Mouse (Mus musculus) cerebellum, postnatal 36 days (tissue): Measurements from ENCODE around the gene 4930432M17Rik.

Source experiments
- DNase-seq, 2 experiments: peaks; one replicate each; pipeline ENCODE4 v3.0.0; 2021 to 2022; ENCODE audit warnings: mixed read lengths in 2 of 2

Gene 4930432M17Rik

DNA sequence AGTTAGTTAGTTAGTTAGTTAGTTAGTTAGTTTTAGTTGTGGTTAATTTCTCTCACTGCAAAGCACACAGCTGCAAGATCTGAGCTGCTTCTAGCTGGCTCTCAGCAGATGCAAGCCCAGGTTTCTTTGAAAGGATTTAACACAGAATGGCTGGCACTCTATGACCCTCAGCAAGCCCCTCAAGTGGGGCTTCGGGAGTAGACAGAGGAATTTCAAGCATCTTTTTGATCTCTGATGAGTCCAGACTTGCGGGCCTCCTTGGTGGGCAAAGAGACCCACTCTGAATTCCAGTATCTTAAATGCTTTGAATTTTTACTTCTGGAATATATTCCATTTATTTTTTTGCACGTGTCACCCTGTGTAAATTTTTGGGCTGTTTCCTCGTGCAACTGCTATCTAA, 8.4 kb downstream of the 4930432M17Rik start:
- no peak for DNase-seq

DNA sequence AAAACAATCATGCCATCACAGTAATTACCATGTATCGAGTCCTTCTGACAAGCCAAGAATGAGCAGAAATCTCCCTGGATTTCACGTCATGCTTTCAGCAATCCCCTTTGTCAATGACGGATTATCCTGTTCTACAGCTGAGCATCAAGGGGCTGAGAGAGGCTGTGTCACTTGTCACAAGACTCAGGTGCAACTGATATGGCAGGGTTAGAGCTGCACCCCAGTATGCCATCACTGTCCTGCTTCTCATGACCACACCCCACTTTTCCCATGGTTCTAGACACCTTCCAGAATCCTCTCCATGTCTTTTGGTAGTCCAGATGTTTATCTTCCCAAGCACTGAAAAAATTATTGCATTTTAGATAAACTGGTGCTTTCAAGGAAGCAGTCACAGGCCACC, 8.9 kb downstream of the 4930432M17Rik start:
- no peak for DNase-seq

DNA sequence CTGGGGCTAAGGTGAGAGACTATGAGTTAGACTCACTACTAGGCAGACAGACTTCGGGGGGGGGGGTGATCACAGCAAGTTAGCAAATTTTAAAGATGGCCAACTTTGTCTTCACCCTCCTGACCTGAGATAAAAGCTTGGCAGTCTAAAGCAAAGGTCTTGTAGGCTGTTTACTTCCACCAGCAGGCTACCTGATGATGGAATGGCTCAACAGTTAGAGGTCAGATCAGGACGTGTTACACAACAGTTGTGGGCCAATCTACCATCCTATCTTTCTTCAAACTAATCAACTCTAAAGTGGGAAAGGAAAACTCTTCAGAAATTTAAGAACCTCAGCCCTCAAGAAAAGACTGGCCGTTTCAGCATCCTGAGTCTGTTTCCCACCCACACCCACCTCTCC, 9.6 kb downstream of the 4930432M17Rik start:
- no peak for DNase-seq

DNA sequence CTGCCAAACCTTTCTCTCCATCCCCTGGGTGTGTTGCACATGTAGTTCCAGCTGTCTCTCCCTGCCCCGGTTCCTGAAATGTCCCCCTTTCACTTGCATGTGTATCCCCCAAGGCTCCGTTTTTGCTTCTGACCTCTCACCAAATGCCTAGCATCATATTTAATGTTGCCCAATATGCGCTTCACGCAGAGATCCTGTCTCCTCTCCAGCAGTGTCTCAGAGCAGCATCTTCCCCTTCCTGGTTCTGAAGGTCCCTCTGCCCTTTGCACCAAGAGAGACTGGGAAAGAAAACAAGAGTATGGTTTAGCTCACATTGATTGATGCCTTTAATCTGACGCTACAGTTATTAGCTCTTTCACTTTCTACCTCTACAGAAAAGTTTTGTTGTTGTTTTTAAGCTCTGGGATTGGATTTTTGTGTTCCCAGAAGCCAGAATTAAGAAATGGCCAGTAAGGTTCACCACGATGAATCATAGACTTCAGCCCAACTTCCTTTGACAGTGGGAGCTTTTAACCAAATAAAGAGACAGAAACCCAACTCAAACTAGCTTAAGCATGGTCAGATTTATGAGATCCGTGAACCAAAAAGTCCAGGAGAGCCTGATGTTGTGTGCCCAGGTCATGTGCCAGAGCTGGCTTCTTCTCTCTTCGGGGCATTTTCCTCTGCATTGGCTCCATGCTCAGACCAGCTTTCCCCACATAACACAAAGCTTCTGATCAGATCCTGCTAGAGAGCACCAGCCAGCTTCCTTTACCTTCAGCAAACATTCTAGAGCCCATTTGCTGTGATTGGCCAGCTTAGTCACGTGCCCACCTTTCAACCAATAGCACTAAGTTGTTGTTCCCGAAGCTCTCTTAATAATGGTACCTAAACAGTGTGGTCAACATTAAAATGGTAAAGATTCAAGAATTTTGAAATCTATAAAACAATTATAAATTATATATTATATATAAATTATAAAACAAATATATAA, 12.2 kb downstream of the 4930432M17Rik start:
- DNase-seq, result no peak

DNA sequence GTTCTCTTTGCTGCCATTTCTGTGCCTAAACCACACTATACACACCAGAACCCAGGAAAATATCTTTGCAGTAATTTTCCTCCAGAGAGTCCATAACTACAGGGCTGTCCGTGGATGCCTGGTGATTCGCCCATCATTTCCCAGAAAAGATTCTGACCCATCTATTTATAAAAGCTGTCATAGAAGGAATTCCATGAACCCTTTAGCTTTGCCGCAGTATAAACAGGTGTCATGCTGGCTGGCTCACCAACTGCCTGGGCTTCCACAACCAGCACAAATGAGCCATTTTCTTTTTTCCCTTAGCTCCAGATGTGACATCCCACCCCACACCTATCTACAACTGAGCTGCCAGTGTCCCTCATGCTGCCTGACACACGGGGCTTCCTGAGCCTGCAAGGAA, 14.0 kb downstream of the 4930432M17Rik start:
- DNase-seq, result no peak

DNA sequence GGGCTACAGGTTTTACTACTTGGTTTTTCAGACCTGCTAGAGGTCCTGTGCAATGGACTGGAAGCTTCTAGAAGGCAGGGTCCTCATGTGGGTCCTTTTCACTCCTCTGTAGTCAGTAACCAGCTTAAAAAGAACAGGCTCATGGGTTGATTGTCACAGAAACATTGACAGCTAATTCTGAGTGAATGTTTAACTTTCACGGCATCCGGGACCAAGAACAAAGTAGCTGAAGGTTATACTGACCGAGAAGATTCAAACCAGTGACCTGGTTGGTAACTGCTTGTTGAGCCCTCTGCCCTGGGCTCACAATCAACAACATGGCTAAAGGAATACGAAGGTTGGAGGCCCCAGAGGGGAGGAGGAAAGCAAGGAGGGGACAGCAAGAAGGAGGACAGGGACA, 14.4 kb downstream of the 4930432M17Rik start:
- DNase-seq, result no peak

DNA sequence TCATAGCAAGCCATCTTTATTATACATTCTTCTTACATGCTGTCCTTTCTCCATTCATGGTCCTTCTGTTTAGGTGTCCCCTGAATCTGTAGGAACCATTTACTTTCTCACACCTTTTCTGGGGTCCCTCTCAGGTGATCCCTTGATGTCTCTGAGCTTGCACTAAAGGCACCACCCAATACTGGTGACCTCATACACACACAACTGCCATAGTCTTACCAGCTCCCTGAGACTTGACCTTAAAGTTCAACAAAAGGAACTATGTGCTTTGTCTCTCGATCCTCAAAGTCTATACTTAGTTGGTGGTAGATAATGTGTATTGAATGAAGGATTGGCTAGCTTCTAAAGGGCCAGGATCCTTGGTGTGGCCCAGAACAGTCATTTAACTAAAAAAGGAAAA, 15.4 kb downstream of the 4930432M17Rik start:
- DNase-seq, result no peak

DNA sequence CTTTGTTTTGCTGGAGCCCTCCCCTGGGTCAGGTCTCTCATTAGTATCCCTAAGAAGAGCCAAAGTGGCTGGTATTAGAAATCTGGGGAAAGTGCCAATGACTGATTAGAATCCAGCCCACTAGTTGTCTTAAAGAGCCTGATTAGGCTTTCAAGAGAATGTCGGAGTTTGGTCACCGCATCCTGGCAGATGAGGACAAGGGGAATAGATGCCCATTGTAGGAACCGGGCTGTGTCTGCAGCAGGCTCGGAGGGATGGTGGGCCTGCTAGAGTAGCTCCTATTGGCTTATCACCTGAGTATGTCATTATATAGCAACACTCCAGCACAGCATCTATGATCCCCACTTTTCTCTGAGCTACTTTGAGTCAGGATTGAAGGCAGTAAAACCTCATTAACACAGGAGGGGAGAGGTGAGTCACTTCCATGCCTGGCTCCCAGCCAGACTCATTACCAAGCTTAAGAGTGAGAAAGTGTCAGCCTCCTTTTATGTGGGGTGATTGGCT, 15.9 kb downstream of the 4930432M17Rik start:
- DNase-seq, result peak in 1 of 2 experiments; percentile 15

DNA sequence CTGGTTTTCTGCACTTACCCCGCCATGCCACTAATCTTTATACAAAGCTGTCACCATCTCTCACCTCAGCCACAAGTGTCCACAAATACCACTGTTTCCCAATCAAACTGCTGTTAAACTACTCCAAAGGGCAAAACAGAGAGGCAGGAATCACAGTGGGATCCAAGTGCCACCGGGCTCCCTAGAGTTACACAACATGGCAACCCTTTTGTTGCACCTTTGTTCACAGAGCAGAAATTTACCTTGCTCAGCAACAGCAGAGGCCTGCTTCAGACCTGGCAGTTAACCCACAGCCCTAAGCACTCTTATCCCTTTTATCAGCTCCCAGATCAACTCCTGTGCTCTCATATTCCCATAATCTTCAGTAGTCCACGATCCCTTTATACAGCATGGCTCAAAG, 17.2 kb downstream of the 4930432M17Rik start:
- DNase-seq, result no peak

DNA sequence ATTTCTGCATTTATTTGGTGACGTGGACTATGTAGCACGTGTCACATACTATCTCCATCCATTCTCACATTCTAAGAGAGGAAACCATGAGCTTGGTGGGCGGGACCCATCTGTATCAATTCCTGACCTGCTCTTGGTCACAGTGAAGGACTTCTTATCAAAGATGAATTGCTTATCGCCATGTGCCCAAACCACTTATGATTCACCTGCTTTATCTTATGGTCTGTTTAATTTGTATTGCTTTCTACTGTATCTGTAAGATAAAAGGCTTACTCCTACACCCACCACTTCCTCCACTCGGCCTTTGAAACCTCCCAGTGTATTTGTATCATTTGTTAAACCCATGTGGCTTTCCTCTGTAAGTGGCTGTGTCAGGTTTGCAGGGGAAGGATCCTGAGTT, 18.5 kb downstream of the 4930432M17Rik start:
- no peak for DNase-seq

DNA sequence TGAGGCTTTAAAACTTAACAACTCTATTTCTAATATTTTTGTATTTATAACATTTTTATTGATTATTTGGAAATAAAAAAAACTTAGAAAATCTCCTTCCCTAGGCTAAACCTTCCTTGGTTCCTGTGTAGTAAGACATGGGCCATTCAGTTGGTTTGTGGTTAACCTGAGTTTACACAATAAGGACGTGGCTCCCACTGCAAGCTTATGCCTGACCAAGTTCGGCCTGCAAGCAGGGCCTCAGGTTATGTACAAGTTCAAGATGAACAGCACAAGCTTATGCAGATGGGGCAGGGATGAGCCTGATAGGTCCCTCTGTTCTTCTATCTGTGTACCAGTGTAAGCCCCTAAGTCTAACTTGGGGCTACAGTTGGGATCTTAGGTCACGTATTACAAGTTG, 19.1 kb downstream of the 4930432M17Rik start:
- no peak for DNase-seq

DNA sequence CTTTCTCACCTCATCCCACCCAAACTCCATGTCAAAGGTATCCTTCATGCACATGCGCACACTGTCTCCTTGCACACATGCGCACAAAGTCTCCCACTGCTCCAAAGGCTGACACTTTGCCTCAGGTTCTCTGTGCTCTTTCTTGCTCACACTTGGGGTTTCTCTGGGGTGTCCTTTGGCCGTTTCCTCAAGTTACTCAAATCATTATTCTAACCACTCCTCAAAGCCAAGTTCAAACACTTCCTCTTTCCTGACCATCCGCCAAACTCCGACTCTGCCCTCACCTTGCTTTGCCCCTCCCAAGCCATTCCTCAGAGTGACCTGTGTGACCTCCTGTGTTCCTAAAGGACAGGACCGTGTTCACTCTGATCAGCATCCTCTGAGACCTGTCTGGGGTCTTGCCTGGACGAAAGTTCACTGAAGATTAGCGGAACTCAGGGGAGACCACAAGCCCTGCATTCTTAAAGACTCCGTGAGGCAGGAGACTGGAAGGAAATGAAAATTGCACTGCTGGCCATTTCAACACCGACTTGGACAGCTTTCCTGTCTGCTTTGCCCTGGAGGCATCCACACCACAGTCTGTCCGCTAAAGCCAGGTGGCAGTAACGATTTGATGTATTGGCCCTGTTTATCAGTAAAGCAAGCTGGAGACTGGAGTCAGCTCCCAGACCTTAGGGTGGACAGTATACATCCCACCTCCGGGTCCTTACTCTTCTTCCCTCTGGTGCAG, 22.6 kb downstream of the 4930432M17Rik start:
- DNase-seq, result no peak

DNA sequence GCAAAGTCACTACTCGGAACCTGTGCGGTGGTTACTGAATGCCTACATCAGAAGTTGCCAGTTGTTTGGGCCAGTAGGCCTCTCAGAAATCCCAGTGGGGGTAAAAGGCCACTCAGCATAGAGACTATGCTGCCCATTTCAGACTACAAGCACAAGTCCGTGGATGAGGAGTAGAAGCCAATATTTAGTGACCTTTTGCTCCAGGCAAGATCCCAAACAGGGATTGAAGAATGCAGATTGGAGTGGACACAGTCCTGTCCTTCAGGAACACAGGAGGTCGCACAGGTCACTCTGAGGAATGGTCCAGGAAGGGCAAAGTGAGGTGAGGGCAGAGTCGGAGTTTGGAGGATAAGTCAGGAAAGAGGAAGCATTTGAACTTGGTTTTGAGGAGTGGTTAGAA, 23.2 kb downstream of the 4930432M17Rik start:
- DNase-seq, result no peak

DNA sequence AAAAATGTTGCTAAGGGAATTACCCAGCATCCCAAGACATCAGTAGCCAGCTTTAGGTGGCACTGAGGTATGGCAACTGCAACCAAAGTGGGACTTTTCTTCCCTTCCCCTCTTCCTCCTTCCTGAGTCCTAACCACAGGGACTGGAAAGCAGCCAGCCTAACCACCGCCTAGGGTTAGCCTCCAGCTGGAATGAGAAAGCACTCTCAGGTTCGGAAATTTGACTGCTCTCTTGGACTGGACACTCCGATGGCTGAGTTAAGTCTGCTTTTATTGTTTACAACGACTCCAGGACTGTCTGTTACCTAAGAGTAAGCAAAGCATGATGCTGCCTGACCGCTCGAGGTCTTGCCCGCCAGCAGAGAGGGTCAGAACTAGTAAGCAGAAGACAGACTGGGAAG, 26.6 kb downstream of the 4930432M17Rik start:
- DNase-seq, result no peak

DNA sequence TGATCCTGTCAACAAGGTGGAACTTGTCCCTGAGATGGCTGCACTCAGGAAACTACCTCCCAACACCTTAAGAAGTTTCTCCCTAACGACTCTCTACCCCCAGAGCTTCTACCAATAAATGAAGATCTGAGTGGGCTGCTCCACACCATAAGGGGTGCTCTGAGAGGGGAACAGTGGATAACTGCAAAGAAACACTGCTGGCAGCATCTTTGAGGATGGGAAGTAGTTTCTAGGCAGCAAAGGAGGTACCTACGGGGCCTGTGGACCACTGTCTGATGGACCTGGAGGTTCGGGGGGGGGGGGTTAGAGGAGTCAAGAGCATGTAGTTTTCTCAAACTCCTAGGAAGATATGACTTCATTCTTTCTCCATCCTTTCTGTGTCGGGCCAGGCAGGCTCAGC, 28.8 kb downstream of the 4930432M17Rik start:
- no peak for DNase-seq

DNA sequence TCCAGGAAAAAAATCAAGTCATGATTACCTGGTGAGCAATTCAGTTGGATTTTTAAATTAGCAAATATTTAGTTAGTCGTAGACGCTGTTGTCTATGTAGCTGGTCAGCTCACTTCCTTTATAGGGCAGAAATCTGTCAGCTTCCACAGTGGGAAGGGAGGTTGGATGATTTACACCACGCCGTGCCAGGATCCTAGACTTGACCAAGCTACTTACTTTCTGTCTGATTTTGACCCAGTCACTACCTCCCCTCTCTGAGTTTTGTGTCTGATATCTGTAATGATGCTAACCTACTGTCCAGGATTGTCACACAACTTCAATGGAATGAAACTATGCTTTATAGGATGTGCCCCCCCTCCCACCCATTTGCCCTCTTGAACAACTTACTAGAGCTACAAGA, 29.3 kb downstream of the 4930432M17Rik start:
- DNase-seq, result no peak

DNA sequence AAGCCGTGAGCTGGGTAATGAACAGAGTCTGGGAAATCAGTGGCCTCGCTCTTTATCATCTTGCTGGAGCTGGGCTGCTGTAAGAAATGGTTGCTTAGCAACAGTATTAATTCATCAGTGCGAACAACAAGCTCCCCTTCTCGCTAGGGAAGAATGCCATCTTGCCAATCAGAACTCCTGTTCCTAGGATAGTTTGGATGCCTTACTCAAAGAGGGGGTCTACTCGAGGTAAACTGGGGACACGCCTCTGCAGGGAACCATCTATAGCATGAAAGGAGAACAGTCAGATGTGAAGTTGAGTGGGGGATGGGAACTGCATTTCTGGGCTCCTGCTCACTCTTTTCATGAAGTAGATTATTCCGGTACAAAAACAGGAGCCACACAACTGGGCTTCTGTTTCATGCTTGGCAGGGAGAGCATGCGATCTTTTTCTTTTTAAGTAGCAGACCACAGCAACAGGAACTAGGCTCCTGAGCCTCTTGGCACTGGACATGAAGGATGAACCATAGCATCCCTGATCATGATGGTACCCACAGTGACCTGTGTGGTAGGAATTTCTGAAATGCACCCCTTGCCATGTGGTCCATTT, 29.9 kb downstream of the 4930432M17Rik start:
- DNase-seq, result no peak

DNA sequence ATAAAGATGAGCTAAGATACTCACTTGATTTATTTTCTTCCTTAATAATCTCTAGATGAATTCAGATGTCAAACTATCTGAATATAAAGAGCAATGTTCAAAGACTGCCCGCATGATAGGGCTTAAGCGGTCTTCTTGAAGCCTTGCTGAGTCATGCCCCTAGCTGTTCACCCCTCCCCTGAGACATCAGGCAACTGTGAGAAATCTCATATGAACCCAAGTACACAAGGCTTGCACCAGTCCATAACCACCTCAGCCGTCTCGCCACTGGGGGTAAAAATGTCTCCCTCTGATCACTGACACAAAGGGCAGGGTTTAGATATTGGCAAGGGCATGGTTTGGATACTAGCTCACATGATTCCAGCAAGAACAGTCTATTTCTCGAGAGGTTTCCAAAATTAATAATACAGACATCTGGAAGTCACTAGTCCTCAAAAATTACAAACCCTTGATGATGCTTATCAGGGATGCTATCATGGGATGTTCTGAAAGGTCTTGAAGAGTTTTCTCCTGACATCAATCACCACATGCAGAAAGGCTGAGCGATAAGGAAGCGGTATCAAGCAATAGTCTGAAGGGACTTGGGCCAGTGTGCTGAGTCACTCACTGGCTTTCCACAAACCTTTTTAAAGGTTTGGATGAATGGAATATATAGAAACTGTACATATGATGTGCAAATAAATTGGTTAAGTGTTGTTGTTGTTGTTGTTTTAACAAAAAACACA, 32.8 kb downstream of the 4930432M17Rik start:
- DNase-seq, result no peak

DNA sequence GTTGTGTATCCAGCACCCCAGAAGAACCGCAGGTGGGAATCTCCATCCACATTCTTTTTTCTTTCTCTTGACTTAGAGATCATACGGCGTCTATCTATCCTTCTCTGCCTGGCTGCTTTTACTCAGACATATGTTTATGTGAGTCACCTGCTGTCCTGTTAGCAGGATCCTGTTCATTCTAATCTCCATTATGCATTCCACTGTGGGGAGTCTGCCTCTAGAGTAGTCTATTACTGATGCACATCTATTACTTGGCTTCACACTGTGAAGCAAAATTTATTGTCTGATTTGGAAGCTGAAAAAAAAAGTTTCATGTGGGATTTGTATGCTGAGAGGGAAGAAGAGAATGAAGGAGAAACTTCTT, 33.3 kb downstream of the 4930432M17Rik start:
- no peak for DNase-seq

DNA sequence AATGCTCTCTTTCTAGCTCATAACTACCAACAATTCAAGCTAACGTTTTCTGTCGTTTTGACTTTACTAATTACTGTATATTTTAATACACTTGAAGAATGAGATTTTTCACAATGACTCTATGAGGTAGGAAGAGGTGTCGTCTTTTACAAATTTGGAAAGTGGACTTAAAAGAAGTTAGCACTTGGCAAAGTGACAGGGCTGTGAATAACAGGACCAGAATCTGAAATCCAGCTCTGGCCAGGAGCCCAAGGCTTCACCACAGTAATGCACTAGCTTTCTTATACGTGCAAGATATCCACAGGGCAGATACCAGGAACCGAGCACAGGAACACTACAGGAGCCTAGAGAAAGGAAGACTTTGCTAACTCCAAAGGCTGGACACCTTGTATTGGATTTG, 35.5 kb downstream of the 4930432M17Rik start:
- DNase-seq, result no peak

DNA sequence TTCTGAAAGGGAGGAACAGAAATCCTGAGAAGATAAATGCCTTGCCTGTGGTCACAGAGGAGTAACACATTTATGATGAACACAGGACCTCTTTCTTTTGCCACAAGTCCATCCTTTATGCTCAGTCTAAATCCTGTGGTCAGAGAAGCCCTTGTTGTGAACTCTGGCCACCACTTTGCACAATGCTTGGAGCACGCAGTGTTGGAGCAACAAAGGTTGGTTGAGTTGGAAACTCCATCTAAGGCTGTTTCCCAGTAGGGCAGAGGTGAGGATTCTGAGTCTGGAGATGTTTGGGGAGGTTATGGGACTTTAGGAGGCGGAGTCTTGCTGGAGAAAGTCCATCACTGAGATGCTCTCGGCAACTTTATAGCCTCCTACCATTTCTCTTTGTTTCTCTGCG, 36.5 kb downstream of the 4930432M17Rik start:
- no peak for DNase-seq

DNA sequence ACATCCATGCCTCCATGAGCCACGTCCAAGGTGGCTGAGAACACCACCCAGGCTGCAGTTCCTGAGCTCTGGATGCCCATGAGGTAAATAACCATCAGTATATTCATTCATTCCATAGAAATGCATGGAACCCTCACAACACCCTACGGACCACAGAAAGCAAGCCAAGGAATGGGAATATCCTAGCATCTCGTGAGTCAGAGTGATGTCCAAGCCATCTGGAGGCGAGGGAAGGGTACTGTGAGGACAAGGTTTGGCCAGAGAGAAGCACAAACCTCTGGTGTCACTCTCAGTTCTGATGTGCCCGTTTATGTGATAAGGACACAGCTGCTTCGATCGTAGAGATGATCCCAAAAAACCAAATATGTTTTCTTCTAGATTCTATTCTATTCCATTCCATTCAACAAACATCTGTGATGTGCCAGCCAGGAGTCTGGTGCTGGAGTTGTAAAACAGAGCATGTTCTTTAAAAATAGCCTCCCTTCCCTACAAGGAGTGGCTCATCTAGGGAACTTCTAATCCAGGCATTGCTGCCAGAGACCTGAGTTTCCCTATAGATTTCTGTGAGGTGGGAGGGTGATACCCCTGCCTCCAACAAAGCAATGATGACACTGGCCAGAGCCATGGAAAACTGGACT, 40.5 kb downstream of the 4930432M17Rik start:
- DNase-seq, result no peak
